17 mouse cellular contexts compared by ENCODE assay signal in the genomic region with DNA sequence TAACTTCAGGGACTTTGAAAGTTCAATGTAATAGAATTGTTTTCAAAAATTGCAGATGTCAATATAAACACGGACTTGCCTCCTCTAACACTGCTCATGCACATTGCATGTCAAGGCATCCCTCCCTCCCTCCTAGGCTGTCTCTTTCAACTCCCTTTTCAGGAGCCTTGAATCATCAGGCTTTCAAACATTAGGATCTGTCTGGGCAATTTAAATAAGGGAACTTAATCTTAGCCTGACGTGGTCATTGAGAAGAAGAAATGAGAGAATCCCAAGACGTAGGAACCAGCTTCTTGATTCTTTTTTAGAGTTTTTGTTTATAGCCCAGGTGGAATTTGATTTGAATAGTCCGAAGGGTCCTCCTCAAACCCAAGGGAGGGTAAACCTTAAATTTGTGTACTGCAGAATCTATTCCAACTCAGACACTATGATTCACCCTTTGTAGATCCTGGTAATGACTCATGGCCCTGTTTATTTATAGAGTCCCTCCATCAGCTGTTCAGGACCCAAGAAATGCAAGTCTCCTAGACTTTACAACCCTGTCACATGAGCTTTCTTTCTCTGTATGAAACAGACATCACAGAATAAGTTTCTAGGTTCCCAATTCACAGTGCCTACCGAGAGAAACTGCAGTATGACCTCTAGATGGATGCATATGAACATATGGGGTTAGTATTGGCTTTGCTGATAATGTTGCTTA.
DNase-seq lines count a peak whose midpoint lies in the region; ATAC-seq and TF ChIP-seq lines count a peak whose summit lies in the region.
"Had no signal": no experiment of that assay in that cellular context is flagged by ENCODE, and none has a peak within 500 bp of the region (broad histone marks: within the 10 kb centered on the region; RNA-seq: fewer than 3 reads in every experiment).

No protein-coding gene starts in this region.

- WGBS in embryonic facial prominence, embryonic 12.5 days = 74% methylated on average over 5 of the region's 5 CpGs
- WGBS in embryonic facial prominence, embryonic 10.5 days = 86% methylated on average over 5 of the region's 5 CpGs
- 61% methylated on average over 5 of the region's 5 CpGs for WGBS in intestine, embryonic 14.5 days
- WGBS in intestine, embryonic 15.5 days = 64% methylated on average over 5 of the region's 5 CpGs
- WGBS in liver, embryonic 11.5 days = 76% methylated on average over 5 of the region's 5 CpGs

- H3K27me3 ChIP-seq in embryonic facial prominence, embryonic 12.5 days = no peaks in the 10 kb centered on the region
- no peaks in the 10 kb centered on the region for H3K27me3 ChIP-seq in embryonic facial prominence, embryonic 10.5 days (replicated peaks; ENCODE audit: low read depth, poor library complexity, severe bottlenecking)
- H3K27me3 ChIP-seq in intestine, embryonic 14.5 days (replicated peaks; ENCODE audit: control insufficient read depth, insufficient read depth, low read length) = no peaks in the 10 kb centered on the region
- no peaks in the 10 kb centered on the region for H3K27me3 ChIP-seq in intestine, embryonic 15.5 days (replicated peaks)
- H3K27me3 ChIP-seq in liver, embryonic 11.5 days (replicated peaks; ENCODE audit: control insufficient read depth, insufficient read depth, low read length) = no peaks in the 10 kb centered on the region
- H3K27me3 ChIP-seq: lung, embryonic 15.5 days had no signal

- H3K9me3 ChIP-seq in embryonic facial prominence, embryonic 12.5 days = no peaks in the 10 kb centered on the region
- no peaks in the 10 kb centered on the region for H3K9me3 ChIP-seq in embryonic facial prominence, embryonic 10.5 days
- H3K9me3 ChIP-seq in intestine, embryonic 14.5 days (ENCODE audit: control insufficient read depth, low read length) = no peaks in the 10 kb centered on the region
- no peaks in the 10 kb centered on the region for H3K9me3 ChIP-seq in intestine, embryonic 15.5 days
- no peaks in the 10 kb centered on the region for H3K9me3 ChIP-seq in liver, embryonic 11.5 days (ENCODE audit: control insufficient read depth, low read length)
- H3K9me3 ChIP-seq: forebrain, embryonic 10.5 days; lung, embryonic 15.5 days had no signal

- 0 out of 2 replicates have a peak overlapping the region, but pooled peaks have one; percentile 5 for H3K27ac ChIP-seq in embryonic facial prominence, embryonic 12.5 days
- no peak overlapping the region for H3K27ac ChIP-seq in embryonic facial prominence, embryonic 10.5 days (replicated peaks)
- H3K27ac ChIP-seq in intestine, embryonic 14.5 days (ENCODE audit: low read depth) = no peak overlapping the region
- no peak overlapping the region for H3K27ac ChIP-seq in intestine, embryonic 15.5 days
- peak overlapping the region; percentile 84 for H3K27ac ChIP-seq in bone marrow macrophage, adult 2 months (ENCODE audit: insufficient read depth, low read depth, low read length)
- no peak overlapping the region for H3K27ac ChIP-seq in liver, embryonic 11.5 days (ENCODE audit: low read depth, low read length)
- H3K27ac ChIP-seq: forebrain, embryonic 10.5 days; lung, embryonic 15.5 days had no signal

- no peak for TF ChIP-seq CTCF in bone marrow macrophage, adult 2 months (IDR thresholded peaks at IDR 0.05; ENCODE audit: low read depth, low read length)

- ATAC-seq in embryonic facial prominence, embryonic 12.5 days (ENCODE audit: insufficient number of reproducible peaks, insufficient read depth, low FRiP score, low TSS enrichment) = no peak
- ATAC-seq in intestine, embryonic 14.5 days (replicated peaks; ENCODE audit: low FRiP score, low TSS enrichment, low read depth) = no peak
- no peak for ATAC-seq in intestine, embryonic 15.5 days
- peak; percentile 12; the same call in 1 of the 2 replicates for ATAC-seq in megakaryocyte, adult 5-6 weeks (ENCODE audit: poor library complexity, severe bottlenecking)
- no peak for ATAC-seq in liver, embryonic 11.5 days (replicated peaks; ENCODE audit: low FRiP score)

- no peak overlapping the region for H3K9ac ChIP-seq in embryonic facial prominence, embryonic 12.5 days
- H3K9ac ChIP-seq in intestine, embryonic 14.5 days (ENCODE audit: low read length) = no peak overlapping the region
- no peak overlapping the region for H3K9ac ChIP-seq in intestine, embryonic 15.5 days
- no peak overlapping the region for H3K9ac ChIP-seq in liver, embryonic 11.5 days (ENCODE audit: low read depth, low read length)
- H3K9ac ChIP-seq: lung, embryonic 15.5 days had no signal

- no peak for DNase-seq in embryonic facial prominence, embryonic 10.5 days (ENCODE audit: low spot score)
- no peak for DNase-seq in intestine, embryonic 14.5 days (ENCODE audit: low spot score)
- no peak for DNase-seq in frontal cortex, postnatal 36 days (ENCODE audit: low spot score in 2 of 2)
- DNase-seq in liver, embryonic 11.5 days (ENCODE audit: low spot score) = no peak
- DNase-seq: cerebellum, adult 9-11 months; embryo, embryonic 11 days; gastrocnemius, postnatal 10 days; kidney, postnatal 4 days; liver; thymus, postnatal 36 days had no signal

- H3K4me1 ChIP-seq in embryonic facial prominence, embryonic 12.5 days = 0 out of 2 replicates have a peak, but pooled peaks cover 8% of the 10 kb centered on the region
- H3K4me1 ChIP-seq in embryonic facial prominence, embryonic 10.5 days = peaks cover 15% of the 10 kb centered on the region
- H3K4me1 ChIP-seq in intestine, embryonic 14.5 days (replicated peaks; ENCODE audit: control insufficient read depth, insufficient read depth, low read length) = 0 out of 2 replicates have a peak, but pooled peaks cover 5% of the 10 kb centered on the region
- no peaks in the 10 kb centered on the region for H3K4me1 ChIP-seq in intestine, embryonic 15.5 days (replicated peaks)
- H3K4me1 ChIP-seq in bone marrow macrophage, adult 2 months (ENCODE audit: control insufficient read depth, insufficient read depth, low read length) = peaks cover 30% of the 10 kb centered on the region
- H3K4me1 ChIP-seq in liver, embryonic 11.5 days (replicated peaks; ENCODE audit: control insufficient read depth, insufficient read depth, low read length) = no peaks in the 10 kb centered on the region

- no peaks in the 10 kb centered on the region for H3K36me3 ChIP-seq in embryonic facial prominence, embryonic 12.5 days
- H3K36me3 ChIP-seq in embryonic facial prominence, embryonic 10.5 days (replicated peaks) = no peaks in the 10 kb centered on the region
- no peaks in the 10 kb centered on the region for H3K36me3 ChIP-seq in intestine, embryonic 14.5 days (ENCODE audit: control insufficient read depth, insufficient read depth, low read length)
- H3K36me3 ChIP-seq in intestine, embryonic 15.5 days = no peaks in the 10 kb centered on the region
- no peaks in the 10 kb centered on the region for H3K36me3 ChIP-seq in liver, embryonic 11.5 days (ENCODE audit: control insufficient read depth, insufficient read depth, low read length)
- H3K36me3 ChIP-seq: forebrain, embryonic 10.5 days; lung, embryonic 15.5 days had no signal

- no peak overlapping the region for H3K4me2 ChIP-seq in embryonic facial prominence, embryonic 12.5 days (replicated peaks)
- H3K4me2 ChIP-seq in intestine, embryonic 14.5 days (ENCODE audit: low read length) = peak overlapping the region; percentile 14; the same call in 1 of the 2 replicates
- no peak overlapping the region for H3K4me2 ChIP-seq in intestine, embryonic 15.5 days (replicated peaks)
- no peak overlapping the region for H3K4me2 ChIP-seq in liver, embryonic 11.5 days
- H3K4me2 ChIP-seq: lung, embryonic 15.5 days; midbrain, embryonic 11.5 days had no signal

- no peak for TF ChIP-seq POLR2A in bone marrow macrophage, adult 2 months (IDR thresholded peaks at IDR 0.05; ENCODE audit: borderline replicate concordance, low read depth, low read length)

- H3K4me3 ChIP-seq in embryonic facial prominence, embryonic 12.5 days = no peak overlapping the region
- H3K4me3 ChIP-seq in embryonic facial prominence, embryonic 10.5 days = no peak overlapping the region
- H3K4me3 ChIP-seq in intestine, embryonic 14.5 days (ENCODE audit: low read depth, low read length) = no peak overlapping the region
- H3K4me3 ChIP-seq in intestine, embryonic 15.5 days (replicated peaks) = no peak overlapping the region
- peak overlapping the region; percentile 51 for H3K4me3 ChIP-seq in bone marrow macrophage, adult 2 months (ENCODE audit: insufficient read depth, low read length)
- no peak overlapping the region for H3K4me3 ChIP-seq in liver, embryonic 11.5 days (ENCODE audit: low read depth, low read length)
- H3K4me3 ChIP-seq: forebrain, embryonic 10.5 days; lung, embryonic 15.5 days had no signal

Comparison
In these comparisons a context has a peak if more than half of its experiments do, and no peak if none do; other contexts are left out.
1. H3K27ac ChIP-seq: peak in embryonic facial prominence, embryonic 12.5 days (single experiment) and bone marrow macrophage, adult 2 months (single experiment); none in embryonic facial prominence, embryonic 10.5 days (single experiment), intestine, embryonic 14.5 days (single experiment), intestine, embryonic 15.5 days (single experiment) and liver, embryonic 11.5 days (single experiment).